Mouse (Mus musculus): ENCODE measurements at regions not wholly inside any gene's neighbourhood (a gene's known extent, or its start where the extent isn't known, plus 50 kb on each side); places are given as distances from the start of the nearest gene placed in this dataset.

- no peak for ATAC-seq (ENCODE audit: insufficient number of reproducible peaks, low FRiP score, low TSS enrichment)
Observed at GRCm38 (mm10) chr13:57365096-57365495, 469.3 kb upstream of the Trpc7 start.

GRCm38 (mm10) chr13:57364396-57364795 lies 468.6 kb upstream of the Trpc7 start:
- ATAC-seq (ENCODE audit: insufficient number of reproducible peaks, low FRiP score, low TSS enrichment): no peak

GRCm38 (mm10) chr13:57362563-57362962 lies 466.8 kb upstream of the Trpc7 start:
- ATAC-seq (ENCODE audit: insufficient number of reproducible peaks, low FRiP score, low TSS enrichment): no peak

- ATAC-seq (ENCODE audit: insufficient number of reproducible peaks, low FRiP score, low TSS enrichment): no peak
Observed at GRCm38 (mm10) chr13:57361286-57361685, 465.5 kb upstream of the Trpc7 start.

GRCm38 (mm10) chr13:57354606-57355005 lies 458.8 kb upstream of the Trpc7 start:
- ATAC-seq (ENCODE audit: insufficient number of reproducible peaks, low FRiP score, low TSS enrichment): no peak

GRCm38 (mm10) chr13:57353976-57354375 lies 458.2 kb upstream of the Trpc7 start:
- no peak for ATAC-seq (ENCODE audit: insufficient number of reproducible peaks, low FRiP score, low TSS enrichment)

GRCm38 (mm10) chr13:57350828-57351227 lies 455.0 kb upstream of the Trpc7 start:
- ATAC-seq (ENCODE audit: insufficient number of reproducible peaks, low FRiP score, low TSS enrichment): no peak

- ATAC-seq (ENCODE audit: insufficient number of reproducible peaks, low FRiP score, low TSS enrichment): no peak
Observed at GRCm38 (mm10) chr13:57338676-57339075, 442.9 kb upstream of the Trpc7 start.

GRCm38 (mm10) chr13:57336596-57336995 lies 440.8 kb upstream of the Trpc7 start:
- ATAC-seq (ENCODE audit: insufficient number of reproducible peaks, low FRiP score, low TSS enrichment): no peak

GRCm38 (mm10) chr13:57332976-57333375 lies 437.2 kb upstream of the Trpc7 start:
- no peak for ATAC-seq (ENCODE audit: insufficient number of reproducible peaks, low FRiP score, low TSS enrichment)

GRCm38 (mm10) chr13:57331868-57332267 lies 436.1 kb upstream of the Trpc7 start:
- ATAC-seq (ENCODE audit: insufficient number of reproducible peaks, low FRiP score, low TSS enrichment): no peak

- no peak for ATAC-seq (ENCODE audit: insufficient number of reproducible peaks, low FRiP score, low TSS enrichment)
Observed at GRCm38 (mm10) chr13:57325306-57325925, 429.6 kb upstream of the Trpc7 start.

GRCm38 (mm10) chr13:57316211-57317005 lies 420.6 kb upstream of the Trpc7 start:
- ATAC-seq (ENCODE audit: insufficient number of reproducible peaks, low FRiP score, low TSS enrichment): no peak

- no peak for ATAC-seq (ENCODE audit: insufficient number of reproducible peaks, low FRiP score, low TSS enrichment)
Observed at GRCm38 (mm10) chr13:57314512-57314911, 418.7 kb upstream of the Trpc7 start.

GRCm38 (mm10) chr13:57313731-57314130 lies 417.9 kb upstream of the Trpc7 start:
- no peak for ATAC-seq (ENCODE audit: insufficient number of reproducible peaks, low FRiP score, low TSS enrichment)

- no peak for ATAC-seq (ENCODE audit: insufficient number of reproducible peaks, low FRiP score, low TSS enrichment)
Observed at GRCm38 (mm10) chr13:57311235-57311634, 415.4 kb upstream of the Trpc7 start.

- no peak for ATAC-seq (ENCODE audit: insufficient number of reproducible peaks, low FRiP score, low TSS enrichment)
Observed at GRCm38 (mm10) chr13:57309618-57310017, 413.8 kb upstream of the Trpc7 start.

- no peak for ATAC-seq (ENCODE audit: insufficient number of reproducible peaks, low FRiP score, low TSS enrichment)
Observed at GRCm38 (mm10) chr13:57307971-57308903, 412.4 kb upstream of the Trpc7 start.

- no peak for ATAC-seq (ENCODE audit: insufficient number of reproducible peaks, low FRiP score, low TSS enrichment)
Observed at GRCm38 (mm10) chr13:57305586-57305985, 409.8 kb upstream of the Trpc7 start.

GRCm38 (mm10) chr13:57303805-57304204 lies 408.0 kb upstream of the Trpc7 start:
- ATAC-seq (ENCODE audit: insufficient number of reproducible peaks, low FRiP score, low TSS enrichment): no peak
